Mouse (Mus musculus) midbrain, embryonic 15.5 days (tissue): ENCODE results near the gene Slc11a2. TPM values are rescaled to one million over a fixed set of nuclear protein-coding genes. Genes with fewer than 3 reads are reported as not detected.
"Not testable (repeated sequence)": the region's sequence is repeated elsewhere in the genome, so short reads cannot be mapped to it uniquely, and the experiment has no call there.

ENCODE experiments used
- ATAC-seq: fragments of 200-750 bp; cut with Nextera tagmentation; replicated peaks from 2 replicates; pipeline ENCODE4 v1.8.0; 2017; ENCODE audit warnings: moderate TSS enrichment
- H3K27ac ChIP-seq: fragments of 300-500 bp; sonication (generic); 2 replicates; pipeline ENCODE4 v1.5.1; 2015; ENCODE audit warnings: mild to moderate bottlenecking, inconsistent platforms
- H3K27me3 ChIP-seq: fragments of 300-500 bp; sonication (generic); replicated peaks from 2 replicates; pipeline ENCODE4 v1.6.1; 2015; ENCODE audit warnings: inconsistent platforms
- H3K36me3 ChIP-seq: fragments of 300-500 bp; sonication (generic); replicated peaks from 2 replicates; pipeline ENCODE4 v1.6.1; 2015; ENCODE audit warnings: inconsistent platforms
- H3K4me1 ChIP-seq: fragments of 300-500 bp; sonication (generic); 2 replicates; pipeline ENCODE4 v1.6.1; 2015; ENCODE audit warnings: inconsistent platforms
- H3K4me2 ChIP-seq: fragments of 300-500 bp; sonication (generic); 2 replicates; pipeline ENCODE4 v1.6.1; 2015; ENCODE audit warnings: inconsistent platforms, mild to moderate bottlenecking, moderate library complexity
- H3K4me3 ChIP-seq: fragments of 300-500 bp; sonication (generic); 2 replicates; pipeline ENCODE4 v1.5.1; 2015; ENCODE audit warnings: mild to moderate bottlenecking, inconsistent platforms
- H3K9ac ChIP-seq: fragments of 300-500 bp; sonication (generic); 2 replicates; pipeline ENCODE4 v1.6.1; 2015; ENCODE audit warnings: mild to moderate bottlenecking, inconsistent platforms
- H3K9me3 ChIP-seq: fragments of 300-500 bp; sonication (generic); 2 replicates; pipeline ENCODE4 v1.6.1; 2016; ENCODE audit warnings: inconsistent platforms
- WGBS: fragments of 180-500 bp; shearing (Covaris S2); methylation state at CpG from one replicate; pipeline ENCODE4 v1.1.7; 2015; ENCODE audit warnings: mixed read lengths; 5-methylcytosine and 5-hydroxymethylcytosine counted together
- polyA plus RNA-seq: library from polyadenylated mRNA; unstranded; fragments of >200 nt; fragmentation: Nextera tagmentation; extraction: Ambion mirVana; gene quantifications from 2 replicates; pipeline ENCODE4 v1.2.1, GENCODE M21; 2015

Gene Slc11a2
- polyA plus RNA-seq, 1 experiment from 2014 or later = 31.0 TPM

- Histone ChIP-seq H3K4me3 (no peak within 1 kb of the TSS), H3K27me3 (no peaks in the 10 kb centered on the region), H3K36me3 (no peaks in the 10 kb centered on the region), H3K9me3 (no peaks in the 10 kb centered on the region; the same call in 1 of the 2 replicates), H3K27ac (no peak within 1 kb of the TSS), H3K4me1 (no peaks in the 10 kb centered on the region), H3K4me2 (no peak within 1 kb of the TSS), H3K9ac (no peak within 1 kb of the TSS)
- WGBS = 74% methylated on average over 7 of the region's 7 CpGs
- ATAC-seq = no peak
These were observed 60.6 kb downstream of the Slc11a2 start, which contains the start of gene Higd1c for GRCm38 (mm10) chr15:100364242-100364641. TSS of gene Higd1c (plus strand) at chr15:100364542.

- H3K9ac ChIP-seq = no peak overlapping the region
- H3K36me3 ChIP-seq = no peaks in the 10 kb centered on the region
- H3K4me2 ChIP-seq = no peak overlapping the region
- H3K27me3 ChIP-seq = no peaks in the 10 kb centered on the region
- no peak for ATAC-seq
- no peak overlapping the region for H3K27ac ChIP-seq
- no peaks in the 10 kb centered on the region for H3K4me1 ChIP-seq
- no peaks in the 10 kb centered on the region for H3K9me3 ChIP-seq
- WGBS = 89% methylated on average over 5 of the region's 5 CpGs
- no peak overlapping the region for H3K4me3 ChIP-seq
These were observed 69.0 kb downstream of the Slc11a2 start for GRCm38 (mm10) chr15:100355876-100356275.

- H3K27ac ChIP-seq, H3K9ac ChIP-seq, ATAC-seq, H3K4me1 ChIP-seq, H3K4me2 ChIP-seq, H3K9me3 ChIP-seq, H3K4me3 ChIP-seq, H3K36me3 ChIP-seq, H3K27me3 ChIP-seq: not testable (repeated sequence)
- WGBS = 92% methylated on average over 22 of the region's 22 CpGs
These were observed 71.5 kb downstream of the Slc11a2 start for GRCm38 (mm10) chr15:100353399-100353798.

- Histone ChIP-seq H3K9me3 (no peaks in the 10 kb centered on the region), H3K36me3 (no peaks in the 10 kb centered on the region), H3K27ac (no peak within 1 kb of the TSS), H3K4me1 (no peaks in the 10 kb centered on the region), H3K27me3 (no peaks in the 10 kb centered on the region), H3K9ac (no peak within 1 kb of the TSS), H3K4me2 (no peak within 1 kb of the TSS), H3K4me3 (no peak within 1 kb of the TSS)
- 88% methylated on average over 10 of the region's 10 CpGs for WGBS
- no peak for ATAC-seq
These were observed 72.1 kb downstream of the Slc11a2 start, which contains the start of the genes Methig1 and Mettl7a2 for GRCm38 (mm10) chr15:100352711-100353250. TSS of gene Methig1 (plus strand) at chr15:100353149. TSS of gene Mettl7a2 (plus strand) at chr15:100353200.

GRCm38 (mm10) chr15:100351501-100352060, 73.3 kb downstream of the Slc11a2 start:
- ATAC-seq = no peak
- WGBS = 75% methylated on average over 6 of the region's 6 CpGs
- H3K9ac ChIP-seq = no peak overlapping the region
- no peaks in the 10 kb centered on the region for H3K4me1 ChIP-seq
- H3K4me2 ChIP-seq = no peak overlapping the region
- H3K27me3 ChIP-seq = no peaks in the 10 kb centered on the region
- no peaks in the 10 kb centered on the region for H3K36me3 ChIP-seq
- H3K27ac ChIP-seq = no peak overlapping the region
- H3K9me3 ChIP-seq = no peaks in the 10 kb centered on the region
- no peak overlapping the region for H3K4me3 ChIP-seq

GRCm38 (mm10) chr15:100349496-100349895, 75.4 kb downstream of the Slc11a2 start:
- ATAC-seq = no peak
- H3K4me1 ChIP-seq = no peaks in the 10 kb centered on the region
- H3K9me3 ChIP-seq = no peaks in the 10 kb centered on the region
- H3K9ac ChIP-seq = no peak overlapping the region
- no peak overlapping the region for H3K4me2 ChIP-seq
- no peaks in the 10 kb centered on the region for H3K27me3 ChIP-seq
- H3K36me3 ChIP-seq = no peaks in the 10 kb centered on the region
- 47% methylated on average over 2 of the region's 2 CpGs for WGBS
- no peak overlapping the region for H3K4me3 ChIP-seq
- H3K27ac ChIP-seq = no peak overlapping the region

GRCm38 (mm10) chr15:100346761-100347160, 78.1 kb downstream of the Slc11a2 start:
- Histone ChIP-seq H3K36me3 (no peaks in the 10 kb centered on the region), H3K9ac (no peak overlapping the region), H3K4me1 (no peaks in the 10 kb centered on the region), H3K27me3 (no peaks in the 10 kb centered on the region), H3K9me3 (no peaks in the 10 kb centered on the region), H3K4me2 (no peak overlapping the region), H3K27ac (no peak overlapping the region), H3K4me3 (no peak overlapping the region)
- 62% methylated on average over 14 of the region's 14 CpGs for WGBS
- no peak for ATAC-seq

GRCm38 (mm10) chr15:100345484-100345883, 79.4 kb downstream of the Slc11a2 start:
- Histone ChIP-seq H3K27me3 (no peaks in the 10 kb centered on the region), H3K4me1 (no peaks in the 10 kb centered on the region), H3K36me3 (no peaks in the 10 kb centered on the region), H3K4me3 (no peak overlapping the region), H3K27ac (no peak overlapping the region), H3K9ac (no peak overlapping the region), H3K4me2 (no peak overlapping the region), H3K9me3 (no peaks in the 10 kb centered on the region)
- ATAC-seq = no peak

GRCm38 (mm10) chr15:100341314-100341980, 83.4 kb downstream of the Slc11a2 start:
- H3K4me3 ChIP-seq, H3K36me3 ChIP-seq, H3K9ac ChIP-seq, ATAC-seq, H3K4me1 ChIP-seq, H3K9me3 ChIP-seq, H3K4me2 ChIP-seq, H3K27me3 ChIP-seq, H3K27ac ChIP-seq: not testable (repeated sequence)
- WGBS = 79% methylated on average over 4 of the region's 5 CpGs

Other genes starting within 250 kb of the Slc11a2 start
- 16.0 TPM in 2 replicates for gene Atf1, start 197.3 kb downstream of the Slc11a2 start, polyA plus RNA-seq
- not detected in 2 replicates for gene Tmprss12, start 144.2 kb downstream of the Slc11a2 start, polyA plus RNA-seq
- gene Mettl7a1, start 120.9 kb downstream of the Slc11a2 start, polyA plus RNA-seq = 3.2 and 4.3 TPM in 2 replicates
- gene Mettl7a3, start 90.1 kb downstream of the Slc11a2 start, polyA plus RNA-seq = not detected in 2 replicates
- 0.11 and 0.13 TPM in 2 replicates for gene Methig1, start 71.9 kb downstream of the Slc11a2 start, polyA plus RNA-seq
- gene Mettl7a2, start 71.9 kb downstream of the Slc11a2 start, polyA plus RNA-seq = not detected in 2 replicates
- gene Higd1c, start 60.5 kb downstream of the Slc11a2 start, polyA plus RNA-seq = not detected in 2 replicates
- 0.09 TPM in 2 replicates for gene Gm5475, start 2.9 kb downstream of the Slc11a2 start, polyA plus RNA-seq
- 57.0 and 59.5 TPM in 2 replicates for gene Letmd1, start 44.0 kb upstream of the Slc11a2 start, polyA plus RNA-seq
- gene Csrnp2, start 70.4 kb upstream of the Slc11a2 start, polyA plus RNA-seq = 53.5 and 55.7 TPM in 2 replicates
- gene Tfcp2, start 126.9 kb upstream of the Slc11a2 start, polyA plus RNA-seq = 40.2 and 42.8 TPM in 2 replicates
- gene Pou6f1, start 174.9 kb upstream of the Slc11a2 start, polyA plus RNA-seq = 43.0 and 43.4 TPM in 2 replicates
- gene Dazap2, start 190.3 kb upstream of the Slc11a2 start, polyA plus RNA-seq = 127 and 130 TPM in 2 replicates
- 4.0 and 4.9 TPM in 2 replicates for gene Smagp, start 211.9 kb upstream of the Slc11a2 start, polyA plus RNA-seq
- gene Bin2, start 244.5 kb upstream of the Slc11a2 start, polyA plus RNA-seq = 0.96 and 1.0 TPM in 2 replicates